Mouse (Mus musculus): ENCODE results near the gene Cdc34. TPM values are rescaled to one million over a fixed set of nuclear protein-coding genes. Genes with fewer than 3 reads are reported as not detected.
A peak's percentile ranks its signal among the peaks of the same experiment; 100 is the strongest.

Cdc34 gene
- polyA plus RNA-seq (2012; ENCODE audit: insufficient read depth, insufficient read length, missing spikeins) = 74.9 and 77.1 TPM in 2 replicates

- TF ChIP-seq CTCF (IDR thresholded peaks at IDR 0.05; ENCODE audit: low read depth, low read length) (no peak), POLR2A (IDR thresholded peaks at IDR 0.05; ENCODE audit: borderline replicate concordance, low read depth, low read length) (no peak)
- peak within 1 kb of the TSS; percentile 97 for H3K4me3 ChIP-seq (ENCODE audit: insufficient read depth, low read length)
- H3K27ac ChIP-seq (ENCODE audit: insufficient read depth, low read depth, low read length) = peak within 1 kb of the TSS; percentile 82
- H3K4me1 ChIP-seq (ENCODE audit: control insufficient read depth, insufficient read depth, low read length) = peaks cover 17% of the 10 kb centered on the region
These were observed at the start of gene Cdc34 for GRCm38 (mm10) chr10:79681591-79682245. TSS of gene Cdc34 (plus strand) at chr10:79682195.

GRCm38 (mm10) chr10:79633006-79633777 lies 48.8 kb upstream of the Cdc34 start:
- peak overlapping the region; percentile 52 for H3K4me3 ChIP-seq (ENCODE audit: insufficient read depth, low read length)
- TF ChIP-seq CTCF (IDR thresholded peaks at IDR 0.05; ENCODE audit: low read depth, low read length) (no peak), POLR2A (IDR thresholded peaks at IDR 0.05; ENCODE audit: borderline replicate concordance, low read depth, low read length) (0 out of 2 replicates have a peak, but pooled peaks have one; percentile 59)
- H3K27ac ChIP-seq (ENCODE audit: insufficient read depth, low read depth, low read length) = peak overlapping the region; percentile 98
- H3K4me1 ChIP-seq (ENCODE audit: control insufficient read depth, insufficient read depth, low read length) = peaks cover 37% of the 10 kb centered on the region

GRCm38 (mm10) chr10:79636287-79636686 lies 45.7 kb upstream of the Cdc34 start:
- H3K27ac ChIP-seq (ENCODE audit: insufficient read depth, low read depth, low read length) = no peak overlapping the region
- peaks cover 41% of the 10 kb centered on the region for H3K4me1 ChIP-seq (ENCODE audit: control insufficient read depth, insufficient read depth, low read length)
- no peak for TF ChIP-seq CTCF (IDR thresholded peaks at IDR 0.05; ENCODE audit: low read depth, low read length)
- no peak for TF ChIP-seq POLR2A (IDR thresholded peaks at IDR 0.05; ENCODE audit: borderline replicate concordance, low read depth, low read length)
- H3K4me3 ChIP-seq (ENCODE audit: insufficient read depth, low read length) = no peak overlapping the region

- H3K4me1 ChIP-seq (ENCODE audit: control insufficient read depth, insufficient read depth, low read length) = peaks cover 31% of the 10 kb centered on the region
- no peak for TF ChIP-seq POLR2A (IDR thresholded peaks at IDR 0.05; ENCODE audit: borderline replicate concordance, low read depth, low read length)
- TF ChIP-seq CTCF (IDR thresholded peaks at IDR 0.05; ENCODE audit: low read depth, low read length) = no peak
- H3K4me3 ChIP-seq (ENCODE audit: insufficient read depth, low read length) = peak within 1 kb of the TSS; percentile 77
- no peak within 1 kb of the TSS for H3K27ac ChIP-seq (ENCODE audit: insufficient read depth, low read depth, low read length)
These were observed 44.6 kb upstream of the Cdc34 start, which contains the start of gene Shc2 for GRCm38 (mm10) chr10:79637128-79638110. TSS of gene Shc2 (minus strand) at chr10:79637918.

- H3K4me3 ChIP-seq (ENCODE audit: insufficient read depth, low read length) = no peak overlapping the region
- peaks cover 25% of the 10 kb centered on the region for H3K4me1 ChIP-seq (ENCODE audit: control insufficient read depth, insufficient read depth, low read length)
- TF ChIP-seq CTCF (IDR thresholded peaks at IDR 0.05; ENCODE audit: low read depth, low read length) = no peak
These were observed 43.4 kb upstream of the Cdc34 start for GRCm38 (mm10) chr10:79638486-79639204.

GRCm38 (mm10) chr10:79645711-79646110 lies 36.3 kb upstream of the Cdc34 start, which contains the start of gene Odf3l2:
TSS of gene Odf3l2 (minus strand) at chr10:79645738.
- Histone ChIP-seq H3K27ac (ENCODE audit: insufficient read depth, low read depth, low read length) (no peak within 1 kb of the TSS), H3K4me3 (ENCODE audit: insufficient read depth, low read length) (no peak within 1 kb of the TSS), H3K4me1 (ENCODE audit: control insufficient read depth, insufficient read depth, low read length) (no peaks in the 10 kb centered on the region)
- TF ChIP-seq CTCF (IDR thresholded peaks at IDR 0.05; ENCODE audit: low read depth, low read length) (no peak), POLR2A (IDR thresholded peaks at IDR 0.05; ENCODE audit: borderline replicate concordance, low read depth, low read length) (no peak)

More at GRCm38 (mm10) chr10:79638486-79639204, 43.4 kb upstream of the Cdc34 start:
- no peak overlapping the region for H3K27ac ChIP-seq (ENCODE audit: insufficient read depth, low read depth, low read length)

- TF ChIP-seq POLR2A (IDR thresholded peaks at IDR 0.05; ENCODE audit: borderline replicate concordance, low read depth, low read length) (no peak), CTCF (IDR thresholded peaks at IDR 0.05; ENCODE audit: low read depth, low read length) (peak; percentile 57)
- Histone ChIP-seq H3K27ac (ENCODE audit: insufficient read depth, low read depth, low read length) (no peak overlapping the region), H3K4me1 (ENCODE audit: control insufficient read depth, insufficient read depth, low read length) (no peaks in the 10 kb centered on the region), H3K4me3 (ENCODE audit: insufficient read depth, low read length) (no peak overlapping the region)
These were observed 32.8 kb upstream of the Cdc34 start for GRCm38 (mm10) chr10:79649070-79649751.

- no peak overlapping the region for H3K4me3 ChIP-seq (ENCODE audit: insufficient read depth, low read length)
- no peak overlapping the region for H3K27ac ChIP-seq (ENCODE audit: insufficient read depth, low read depth, low read length)
These were observed 29.2 kb upstream of the Cdc34 start for GRCm38 (mm10) chr10:79652789-79653188.

More at GRCm38 (mm10) chr10:79652789-79653188, 29.2 kb upstream of the Cdc34 start:
- 0 out of 2 replicates have a peak, but pooled peaks cover under 1% of the 10 kb centered on the region for H3K4me1 ChIP-seq (ENCODE audit: control insufficient read depth, insufficient read depth, low read length)
- TF ChIP-seq POLR2A (IDR thresholded peaks at IDR 0.05; ENCODE audit: borderline replicate concordance, low read depth, low read length) (no peak), CTCF (IDR thresholded peaks at IDR 0.05; ENCODE audit: low read depth, low read length) (no peak)

Measured in bone marrow macrophage, adult 2 months (primary cell).